Mouse (Mus musculus): ENCODE data around the gene Myb.

GRCm38 (mm10) chr10:21118341-21118740, 42.4 kb downstream of the Myb start:
- TF ChIP-seq POLR2A (IDR thresholded peaks at IDR 0.05; ENCODE audit: low read depth, low read length) (no peak), CTCF (IDR thresholded peaks at IDR 0.05; ENCODE audit: borderline replicate concordance, insufficient read depth, low read length) (no peak)
